In the genomic region with DNA sequence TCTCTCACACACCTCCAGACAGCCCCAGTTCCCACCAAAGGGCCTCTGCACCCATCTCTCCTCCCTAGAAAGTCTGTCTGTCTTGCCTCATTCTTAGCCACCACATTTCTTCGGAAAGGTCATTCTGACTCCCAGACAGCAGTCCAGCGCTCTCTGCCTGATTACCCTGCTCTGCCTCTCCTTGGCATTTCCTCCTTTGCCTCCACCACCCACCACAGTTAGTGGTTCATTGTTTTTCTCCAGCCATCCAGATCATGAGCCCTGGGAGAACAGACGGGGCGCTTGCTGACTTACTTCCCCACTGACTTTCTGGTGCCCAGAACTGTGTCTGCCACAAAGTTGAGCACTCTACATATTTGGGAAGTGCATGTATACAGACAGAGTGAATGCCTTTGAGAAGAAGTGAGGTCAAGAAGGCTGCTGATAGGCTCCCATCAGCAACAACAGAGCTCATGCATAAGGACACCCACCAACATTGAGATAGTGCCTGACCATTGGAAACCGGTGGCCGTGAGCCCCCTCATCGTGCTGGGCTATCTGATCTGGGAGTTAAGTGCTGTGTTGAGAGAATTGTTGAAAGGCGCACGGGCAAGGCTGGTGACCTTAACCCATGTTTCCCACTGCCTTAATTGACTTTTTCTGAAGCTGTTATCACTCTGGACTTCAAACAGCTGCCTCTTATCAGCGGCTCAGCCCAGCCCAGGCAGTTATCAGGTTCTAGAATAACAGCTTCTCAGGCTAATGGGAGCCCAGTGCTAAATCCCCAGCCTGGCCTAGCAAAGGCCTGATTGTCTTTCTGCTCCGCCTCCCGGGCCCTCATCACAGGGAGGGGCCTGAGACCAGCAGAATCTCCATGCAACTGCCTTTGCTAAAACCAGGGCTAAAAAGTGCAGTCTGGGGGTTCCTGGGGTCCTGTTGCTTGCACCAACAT, we compare ENCODE assay signal across 9 mouse cellular contexts. TPM values are rescaled to one million over a fixed set of nuclear protein-coding genes. Genes with fewer than 3 reads are reported as not detected.
DNase-seq lines count a peak whose midpoint lies in the region; ATAC-seq and TF ChIP-seq lines count a peak whose summit lies in the region.
"Had no signal": no experiment of that assay in that cellular context is flagged by ENCODE, and none has a peak within 500 bp of the region (broad histone marks: within the 10 kb centered on the region; RNA-seq: fewer than 3 reads in every experiment).

No protein-coding gene starts in this region.

- ATAC-seq in intestine, embryonic 14.5 days (replicated peaks; ENCODE audit: low FRiP score, low TSS enrichment, low read depth): peak; percentile 77
- no peak for ATAC-seq in forebrain, embryonic 15.5 days (replicated peaks)

- H3K4me1 ChIP-seq in kidney, adult 2 months (ENCODE audit: control insufficient read depth, insufficient read depth, low read length): no peaks in the 10 kb centered on the region
- H3K4me1 ChIP-seq in intestine, embryonic 14.5 days (replicated peaks; ENCODE audit: control insufficient read depth, insufficient read depth, low read length): no peaks in the 10 kb centered on the region
- peaks cover under 1% of the 10 kb centered on the region; the same call in 1 of the 2 replicates for H3K4me1 ChIP-seq in forebrain, embryonic 15.5 days

- no peak overlapping the region for H3K27ac ChIP-seq in kidney, adult 2 months (ENCODE audit: insufficient read depth, low read depth, low read length)
- peak overlapping the region; percentile 51 for H3K27ac ChIP-seq in intestine, embryonic 14.5 days (ENCODE audit: low read depth)
- no peak overlapping the region for H3K27ac ChIP-seq in forebrain, embryonic 15.5 days (replicated peaks)

- WGBS in kidney, adult 2 months: 56% methylated on average over 12 of the region's 12 CpGs
- WGBS in intestine, embryonic 14.5 days: 37% methylated on average over 12 of the region's 12 CpGs
- 43% methylated on average over 12 of the region's 12 CpGs for WGBS in forebrain, embryonic 15.5 days

- no peaks in the 10 kb centered on the region for H3K27me3 ChIP-seq in kidney, adult 2 months (replicated peaks; ENCODE audit: control insufficient read depth, insufficient read depth, low read length)
- no peaks in the 10 kb centered on the region for H3K27me3 ChIP-seq in intestine, embryonic 14.5 days (replicated peaks; ENCODE audit: control insufficient read depth, insufficient read depth, low read length)
- H3K27me3 ChIP-seq in forebrain, embryonic 15.5 days: no peaks in the 10 kb centered on the region

- H3K36me3 ChIP-seq in kidney, adult 2 months (ENCODE audit: control insufficient read depth, insufficient read depth, low read length): no peaks in the 10 kb centered on the region
- H3K36me3 ChIP-seq in intestine, embryonic 14.5 days (ENCODE audit: control insufficient read depth, insufficient read depth, low read length): no peaks in the 10 kb centered on the region
- no peaks in the 10 kb centered on the region for H3K36me3 ChIP-seq in forebrain, embryonic 15.5 days

- no peak overlapping the region for H3K4me2 ChIP-seq in intestine, embryonic 14.5 days (ENCODE audit: low read length)
- H3K4me2 ChIP-seq in forebrain, embryonic 15.5 days (replicated peaks): no peak overlapping the region

- no peak for TF ChIP-seq CTCF in kidney, adult 2 months (conservative IDR thresholded peaks at IDR 0.05; ENCODE audit: insufficient read depth, insufficient read length, low read depth, low read length)

- H3K9me3 ChIP-seq in intestine, embryonic 14.5 days (ENCODE audit: control insufficient read depth, low read length): no peaks in the 10 kb centered on the region
- H3K9me3 ChIP-seq in forebrain, embryonic 15.5 days: no peaks in the 10 kb centered on the region

- DNase-seq in kidney, postnatal 4 days: peak; percentile 44 to 49
- no peak for DNase-seq in kidney, adult 2 months
- peak; percentile 69 for DNase-seq in c-Kit-positive CD71-positive TER-119-negative erythroid progenitor cells, embryonic 14.5 days (ENCODE audit: low read depth)
- DNase-seq in intestine, embryonic 14.5 days (ENCODE audit: low spot score): peak; percentile 64
- DNase-seq in spleen, postnatal 4 days (ENCODE audit: low spot score in 2 of 2): peak; percentile 55 to 71
- no peak for DNase-seq in thymus, adult 18-20 months
- DNase-seq: cerebellum, postnatal 14 days; thymus, adult 2 months had no signal

- no peak overlapping the region for H3K9ac ChIP-seq in intestine, embryonic 14.5 days (ENCODE audit: low read length)
- no peak overlapping the region for H3K9ac ChIP-seq in forebrain, embryonic 15.5 days (replicated peaks)

- TF ChIP-seq POLR2A in kidney, adult 2 months (IDR thresholded peaks at IDR 0.05; ENCODE audit: low read depth, low read length): no peak

- no peak overlapping the region for H3K4me3 ChIP-seq in kidney, adult 2 months (ENCODE audit: insufficient read depth, low read depth, low read length)
- no peak overlapping the region for H3K4me3 ChIP-seq in intestine, embryonic 14.5 days (ENCODE audit: low read depth, low read length)
- H3K4me3 ChIP-seq in forebrain, embryonic 15.5 days: no peak overlapping the region

RNA-seq across cellular contexts. Expression of gene Gpr37l1, which starts 37.0 kb away (rescaled TPM):
- polyA plus RNA-seq in kidney, adult 2 months (2012; rRNA removed): 0.75 and 0.98 TPM in 2 replicates
- 0.35 and 0.50 TPM in 2 replicates for polyA plus RNA-seq in intestine, embryonic 14.5 days (2014; fragmentation: Nextera tagmentation; extraction: Ambion mirVana)
- 0.31 and 0.33 TPM in 2 replicates for polyA plus RNA-seq in forebrain, embryonic 15.5 days (2015; fragmentation: Nextera tagmentation; extraction: Ambion mirVana)

RNA-seq across cellular contexts. Expression of gene Elf3, which starts 53.9 kb away (rescaled TPM):
- polyA plus RNA-seq in kidney, adult 2 months (2012; rRNA removed): 23.1 and 25.0 TPM in 2 replicates
- 160 and 169 TPM in 2 replicates for polyA plus RNA-seq in intestine, embryonic 14.5 days (2014; fragmentation: Nextera tagmentation; extraction: Ambion mirVana)
- 0.28 and 0.43 TPM in 2 replicates for polyA plus RNA-seq in forebrain, embryonic 15.5 days (2015; fragmentation: Nextera tagmentation; extraction: Ambion mirVana)

RNA-seq across cellular contexts. Expression of gene Arl8a, which starts 57.8 kb away (rescaled TPM):
- 95.2 and 107 TPM in 2 replicates for polyA plus RNA-seq in kidney, adult 2 months (2012; rRNA removed)
- 54.2 and 55.1 TPM in 2 replicates for polyA plus RNA-seq in intestine, embryonic 14.5 days (2014; fragmentation: Nextera tagmentation; extraction: Ambion mirVana)
- polyA plus RNA-seq in forebrain, embryonic 15.5 days (2015; fragmentation: Nextera tagmentation; extraction: Ambion mirVana): 301 and 307 TPM in 2 replicates

Comparison
In these comparisons a context has a peak if more than half of its experiments do, and no peak if none do; other contexts are left out.
1. DNase-seq: peak in kidney, postnatal 4 days (2 of 2), c-Kit-positive CD71-positive TER-119-negative erythroid progenitor cells, embryonic 14.5 days (single experiment), intestine, embryonic 14.5 days (single experiment) and spleen, postnatal 4 days (2 of 2); none in kidney, adult 2 months (single experiment) and thymus, adult 18-20 months (0 of 2).
2. RNA of gene Elf3, which starts 53.9 kb away (polyA plus RNA-seq): 160 to 169 TPM in intestine, embryonic 14.5 days and 23.1 to 25.0 TPM in kidney, adult 2 months; 0.28 to 0.43 TPM in forebrain, embryonic 15.5 days; every median in the first group is over 10 times any median in the second.